Comparison of ENCODE assay signal across 10 mouse cellular contexts in the genomic region with DNA sequence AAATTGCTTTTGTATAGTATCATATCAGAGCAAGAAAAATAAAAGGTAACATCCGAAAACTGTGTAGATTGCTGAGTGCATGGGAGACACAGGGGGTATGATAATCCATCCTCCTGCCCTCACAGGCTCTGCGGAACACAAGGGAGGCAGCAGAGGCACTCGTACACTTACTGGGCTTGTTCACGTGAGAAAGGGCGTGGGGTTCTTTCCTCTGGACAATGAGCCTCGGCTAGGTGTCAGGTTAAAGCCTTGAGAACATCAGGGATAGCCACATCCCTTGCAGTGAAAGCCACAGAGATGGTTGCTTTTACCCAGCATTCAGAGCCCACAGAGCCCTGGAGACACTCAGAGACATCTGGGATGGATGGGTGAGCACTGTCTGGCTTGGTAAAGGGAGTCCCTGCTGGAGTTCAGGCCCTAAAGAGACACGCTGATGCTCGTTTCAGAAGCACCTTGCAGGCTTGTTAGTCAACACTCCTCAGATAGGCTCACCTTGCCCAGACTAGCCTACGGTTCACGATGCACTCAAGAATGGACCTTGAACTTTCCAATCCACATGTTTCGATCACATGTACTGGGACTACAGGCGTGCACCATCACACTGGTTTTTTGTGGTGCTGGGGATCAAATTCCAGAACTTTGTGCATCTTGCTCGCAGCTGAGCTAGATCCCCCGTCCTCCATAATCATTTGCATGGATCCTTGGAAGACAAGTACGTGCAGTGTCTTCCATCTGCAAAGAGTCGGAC.
DNase-seq lines count a peak whose midpoint lies in the region; ATAC-seq and TF ChIP-seq lines count a peak whose summit lies in the region.
"Had no signal": no experiment of that assay in that cellular context is flagged by ENCODE, and none has a peak within 500 bp of the region (broad histone marks: within the 10 kb centered on the region; RNA-seq: fewer than 3 reads in every experiment).

No protein-coding gene starts in this region.

- no peaks in the 10 kb centered on the region for H3K27me3 ChIP-seq in kidney, adult 2 months (replicated peaks; ENCODE audit: control insufficient read depth, insufficient read depth, low read length)
- no peaks in the 10 kb centered on the region for H3K27me3 ChIP-seq in embryonic facial prominence, embryonic 12.5 days
- H3K27me3 ChIP-seq in kidney, embryonic 15.5 days: no peaks in the 10 kb centered on the region

- H3K9ac ChIP-seq in embryonic facial prominence, embryonic 12.5 days: no peak overlapping the region
- no peak overlapping the region for H3K9ac ChIP-seq in kidney, embryonic 15.5 days
- H3K9ac ChIP-seq: stomach, embryonic 15.5 days had no signal

- H3K27ac ChIP-seq in kidney, adult 2 months (ENCODE audit: insufficient read depth, low read depth, low read length): peak overlapping the region; percentile 33; the same call in 1 of the 2 replicates
- H3K27ac ChIP-seq in embryonic facial prominence, embryonic 12.5 days: peak overlapping the region; percentile 91
- H3K27ac ChIP-seq in kidney, embryonic 15.5 days: no peak overlapping the region
- H3K27ac ChIP-seq: stomach, embryonic 15.5 days had no signal

- H3K9me3 ChIP-seq in embryonic facial prominence, embryonic 12.5 days: no peaks in the 10 kb centered on the region
- H3K9me3 ChIP-seq in kidney, embryonic 15.5 days (replicated peaks): no peaks in the 10 kb centered on the region
- H3K9me3 ChIP-seq: stomach, embryonic 15.5 days had no signal

- peaks cover 5% of the 10 kb centered on the region; the same call in 1 of the 2 replicates for H3K4me1 ChIP-seq in kidney, adult 2 months (ENCODE audit: control insufficient read depth, insufficient read depth, low read length)
- peaks cover 28% of the 10 kb centered on the region for H3K4me1 ChIP-seq in embryonic facial prominence, embryonic 12.5 days
- H3K4me1 ChIP-seq in kidney, embryonic 15.5 days: peaks cover 17% of the 10 kb centered on the region

- no peaks in the 10 kb centered on the region for H3K36me3 ChIP-seq in kidney, adult 2 months (ENCODE audit: control insufficient read depth, insufficient read depth, low read length)
- no peaks in the 10 kb centered on the region for H3K36me3 ChIP-seq in embryonic facial prominence, embryonic 12.5 days
- no peaks in the 10 kb centered on the region for H3K36me3 ChIP-seq in kidney, embryonic 15.5 days
- H3K36me3 ChIP-seq: stomach, embryonic 15.5 days had no signal

- H3K4me2 ChIP-seq in embryonic facial prominence, embryonic 12.5 days (replicated peaks): 0 out of 2 replicates have a peak overlapping the region, but pooled peaks have one; percentile 10
- 0 out of 2 replicates have a peak overlapping the region, but pooled peaks have one; percentile 8 for H3K4me2 ChIP-seq in kidney, embryonic 15.5 days
- H3K4me2 ChIP-seq: liver, embryonic 11.5 days; stomach, embryonic 15.5 days had no signal

- no peak for TF ChIP-seq POLR2A in kidney, adult 2 months (IDR thresholded peaks at IDR 0.05; ENCODE audit: low read depth, low read length)

- DNase-seq in kidney, adult 2 months: peak; percentile 64
- DNase-seq in kidney, adult 18-20 months: no peak
- no peak for DNase-seq in neural tube, embryonic 10.5 days (ENCODE audit: extremely low spot score, low spot score)
- DNase-seq in frontal cortex, adult 2 months (ENCODE audit: extremely low spot score in 1 of 2, low spot score in 1 of 2): no peak
- DNase-seq in thymus, postnatal 14 days: no peak
- DNase-seq: thymus, postnatal 25 days had no signal

- ATAC-seq in embryonic facial prominence, embryonic 12.5 days (ENCODE audit: insufficient number of reproducible peaks, insufficient read depth, low FRiP score, low TSS enrichment): no peak
- no peak for ATAC-seq in kidney, embryonic 15.5 days (replicated peaks; ENCODE audit: low FRiP score)

- TF ChIP-seq CTCF in kidney, adult 2 months (conservative IDR thresholded peaks at IDR 0.05; ENCODE audit: insufficient read depth, insufficient read length, low read depth, low read length): no peak

- WGBS in kidney, adult 2 months: 67% methylated on average over 16 of the region's 16 CpGs
- 57% methylated on average over 16 of the region's 16 CpGs for WGBS in embryonic facial prominence, embryonic 12.5 days
- 74% methylated on average over 16 of the region's 16 CpGs for WGBS in kidney, embryonic 15.5 days

- H3K4me3 ChIP-seq in kidney, adult 2 months (ENCODE audit: insufficient read depth, low read depth, low read length): no peak overlapping the region
- H3K4me3 ChIP-seq in embryonic facial prominence, embryonic 12.5 days: no peak overlapping the region
- no peak overlapping the region for H3K4me3 ChIP-seq in kidney, embryonic 15.5 days (replicated peaks)
- H3K4me3 ChIP-seq: stomach, embryonic 15.5 days had no signal
